Mouse (Mus musculus): ENCODE measurements around the gene Cx3cl1.

GRCm38 (mm10) chr8:94811654-94812053, 39.8 kb downstream of the Cx3cl1 start:
- TF ChIP-seq POLR2A (IDR thresholded peaks at IDR 0.05; ENCODE audit: control insufficient read depth, extremely low read depth, insufficient read depth, low read length, poor library complexity) (no peak), CTCF (IDR thresholded peaks at IDR 0.05; ENCODE audit: borderline replicate concordance, control insufficient read depth, extremely low read depth, insufficient read depth, low read length, poor library complexity) (no peak)
